7 mouse cellular contexts compared by ENCODE assay signal in the genomic region with DNA sequence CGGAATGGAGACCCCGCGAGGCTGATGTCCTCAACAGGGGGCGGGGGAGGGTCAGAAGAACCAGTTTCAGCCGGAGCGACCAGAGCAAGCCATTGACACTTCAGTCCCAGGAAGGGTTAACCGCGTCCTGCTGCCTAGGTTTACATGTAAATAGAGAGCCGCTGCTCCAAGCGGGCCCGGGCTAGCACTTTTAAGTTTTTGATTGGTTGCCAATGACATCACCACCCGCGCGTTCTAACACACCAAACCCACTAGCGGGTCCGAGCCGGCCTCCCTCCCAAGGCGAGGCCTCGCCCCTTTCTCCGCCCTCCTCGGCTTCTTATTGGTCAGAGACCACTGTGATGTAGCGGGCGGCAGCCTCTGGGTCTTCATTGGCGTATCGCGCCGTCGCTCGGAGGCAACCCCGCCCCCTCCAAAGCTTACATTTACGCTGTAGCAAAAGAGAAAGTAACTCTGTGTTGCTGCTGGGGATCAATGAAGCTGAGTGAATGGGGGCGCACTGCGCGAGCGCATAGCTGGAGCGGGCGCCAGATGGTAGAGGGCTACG. TPM values are rescaled to one million over a fixed set of nuclear protein-coding genes. Genes with fewer than 3 reads are reported as not detected.
DNase-seq lines count a peak whose midpoint lies in the region; ATAC-seq lines count a peak whose summit lies in the region.

A gene (minus strand): TSS at position 291 of the 547 bp plus-strand sequence.

- H3K4me1 ChIP-seq in embryonic facial prominence, embryonic 12.5 days = 0 out of 2 replicates have a peak, but pooled peaks cover 13% of the 10 kb centered on the region
- H3K4me1 ChIP-seq in limb, embryonic 11.5 days (ENCODE audit: control insufficient read depth, insufficient read depth, low read length) = no peaks in the 10 kb centered on the region; the same call in 1 of the 2 replicates
- H3K4me1 ChIP-seq in midbrain, embryonic 14.5 days (ENCODE audit: control insufficient read depth, insufficient read depth, low read length) = peaks cover 16% of the 10 kb centered on the region; the same call in 1 of the 2 replicates

- peak within 1 kb of the TSS; percentile 85 for H3K4me2 ChIP-seq in embryonic facial prominence, embryonic 12.5 days (replicated peaks)
- peak within 1 kb of the TSS; percentile 83 for H3K4me2 ChIP-seq in limb, embryonic 11.5 days (ENCODE audit: low read depth, severe bottlenecking)
- H3K4me2 ChIP-seq in midbrain, embryonic 14.5 days (ENCODE audit: low read length) = peak within 1 kb of the TSS; percentile 83

- peak within 1 kb of the TSS; percentile 94 for H3K27ac ChIP-seq in embryonic facial prominence, embryonic 12.5 days
- H3K27ac ChIP-seq in limb, embryonic 11.5 days (replicated peaks; ENCODE audit: low read depth, low read length) = peak within 1 kb of the TSS; percentile 89
- peak within 1 kb of the TSS; percentile 94 for H3K27ac ChIP-seq in midbrain, embryonic 14.5 days (replicated peaks; ENCODE audit: low read depth, low read length)

- peak; percentile 99 for ATAC-seq in embryonic facial prominence, embryonic 12.5 days (ENCODE audit: insufficient number of reproducible peaks, insufficient read depth, low FRiP score, low TSS enrichment)
- peak; percentile 99 for ATAC-seq in limb, embryonic 11.5 days (ENCODE audit: insufficient number of reproducible peaks, low FRiP score, low TSS enrichment, low read depth)
- ATAC-seq in midbrain, embryonic 14.5 days (ENCODE audit: low FRiP score, low TSS enrichment) = peak; percentile 100

- DNase-seq in adrenal gland, postnatal 25 days = peak; percentile 97
- DNase-seq in heart, adult 11 months = peak; percentile 100
- peak; percentile 97 for DNase-seq in kidney, adult 18-20 months
- peak; percentile 99 for DNase-seq in limb, embryonic 11.5 days (ENCODE audit: low spot score)
- peak; percentile 100 for DNase-seq in midbrain, embryonic 14.5 days
- peak; percentile 93 to 98 for DNase-seq in spleen, adult 18-20 months

- H3K36me3 ChIP-seq in embryonic facial prominence, embryonic 12.5 days = no peaks in the 10 kb centered on the region
- H3K36me3 ChIP-seq in limb, embryonic 11.5 days (ENCODE audit: control insufficient read depth, insufficient read depth, low read length) = no peaks in the 10 kb centered on the region
- H3K36me3 ChIP-seq in midbrain, embryonic 14.5 days (ENCODE audit: control insufficient read depth, insufficient read depth, low read length) = no peaks in the 10 kb centered on the region

- H3K27me3 ChIP-seq in embryonic facial prominence, embryonic 12.5 days = 0 out of 2 replicates have a peak, but pooled peaks cover 3% of the 10 kb centered on the region
- H3K27me3 ChIP-seq in limb, embryonic 11.5 days (ENCODE audit: control insufficient read depth, insufficient read depth, low read length) = no peaks in the 10 kb centered on the region
- H3K27me3 ChIP-seq in midbrain, embryonic 14.5 days (ENCODE audit: control insufficient read depth, insufficient read depth, low read length) = no peaks in the 10 kb centered on the region

- WGBS in embryonic facial prominence, embryonic 12.5 days = under 1% methylated on average over 38 of the region's 38 CpGs
- WGBS in limb, embryonic 11.5 days = under 1% methylated on average over 38 of the region's 38 CpGs
- under 1% methylated on average over 38 of the region's 38 CpGs for WGBS in midbrain, embryonic 14.5 days

- H3K4me3 ChIP-seq in embryonic facial prominence, embryonic 12.5 days = peak within 1 kb of the TSS; percentile 70
- H3K4me3 ChIP-seq in limb, embryonic 11.5 days (ENCODE audit: low read depth, low read length) = peak within 1 kb of the TSS; percentile 75
- peak within 1 kb of the TSS; percentile 64 for H3K4me3 ChIP-seq in midbrain, embryonic 14.5 days (replicated peaks; ENCODE audit: low read depth, low read length)

- peak within 1 kb of the TSS; percentile 75 for H3K9ac ChIP-seq in embryonic facial prominence, embryonic 12.5 days
- H3K9ac ChIP-seq in limb, embryonic 11.5 days (ENCODE audit: low read length) = peak within 1 kb of the TSS; percentile 89
- peak within 1 kb of the TSS; percentile 83 for H3K9ac ChIP-seq in midbrain, embryonic 14.5 days (replicated peaks; ENCODE audit: low read length)

- no peaks in the 10 kb centered on the region for H3K9me3 ChIP-seq in embryonic facial prominence, embryonic 12.5 days
- H3K9me3 ChIP-seq in limb, embryonic 11.5 days (ENCODE audit: control insufficient read depth, low read length) = no peaks in the 10 kb centered on the region
- H3K9me3 ChIP-seq in midbrain, embryonic 14.5 days (ENCODE audit: control insufficient read depth, low read length) = no peaks in the 10 kb centered on the region

RNA-seq across cellular contexts. Expression of the gene that starts here (rescaled TPM):
- 1.1 and 2.4 TPM in 2 replicates for total RNA-seq in adrenal gland, postnatal 25 days (2021)
- polyA plus RNA-seq in embryonic facial prominence, embryonic 12.5 days (2016; fragmentation: Nextera tagmentation; extraction: Ambion mirVana) = 1.0 and 1.3 TPM in 2 replicates
- 0.52 and 0.54 TPM in 2 replicates for polyA plus RNA-seq in limb, embryonic 11.5 days (2014; fragmentation: Nextera tagmentation; extraction: Ambion mirVana)
- 0.77 and 1.4 TPM in 2 replicates for polyA plus RNA-seq in midbrain, embryonic 14.5 days (2014; fragmentation: Nextera tagmentation; extraction: Ambion mirVana)

Comparison
In these comparisons a context has a peak if more than half of its experiments do, and no peak if none do; other contexts are left out.
1. Peak in every context shown above with its lines: DNase-seq, ATAC-seq, H3K4me3 ChIP-seq and H3K27ac ChIP-seq.
2. Peak in DNase-seq, ATAC-seq, H3K4me3 ChIP-seq, H3K27ac ChIP-seq, H3K9ac ChIP-seq and H3K4me2 ChIP-seq in limb, embryonic 11.5 days; RNA of the gene not detected or under 1 TPM.